Comparison of ENCODE assay signal across 9 mouse cellular contexts in genomic region chr4:131723415-131724080, GRCm38 (mm10).
DNase-seq lines count a peak whose midpoint lies in the region; ATAC-seq lines count a peak whose summit lies in the region.
"Had no signal": no experiment of that assay in that cellular context is flagged by ENCODE, and none has a peak within 500 bp of the region (broad histone marks: within the 10 kb centered on the region; RNA-seq: fewer than 3 reads in every experiment).

No protein-coding gene starts in this region.

- peak; percentile 67 for DNase-seq in hindbrain, embryonic 10.5 days (ENCODE audit: low spot score)
- DNase-seq in adrenal gland, adult 18-20 months (ENCODE audit: low spot score in 2 of 2) = peak; percentile 76 to 80
- peak; percentile 60 to 75 for DNase-seq in heart, postnatal 36 days
- peak; percentile 62 to 68 for DNase-seq in layer of hippocampus, postnatal 10 days (ENCODE audit: low spot score in 2 of 2)
- peak; percentile 81 for DNase-seq in thymus, postnatal 4 days

- peaks cover 14% of the 10 kb centered on the region for H3K4me1 ChIP-seq in hindbrain, embryonic 10.5 days (replicated peaks)
- H3K4me1 ChIP-seq in hindbrain, embryonic 16.5 days (ENCODE audit: control insufficient read depth, insufficient read depth, low read depth, low read length) = peaks cover 7% of the 10 kb centered on the region
- H3K4me1 ChIP-seq: megakaryocyte, embryonic 14.5 days had no signal

- 60% methylated on average over 11 of the region's 11 CpGs for WGBS in hindbrain, embryonic 10.5 days
- 56% methylated on average over 11 of the region's 11 CpGs for WGBS in hindbrain, embryonic 16.5 days

- no peak overlapping the region for H3K27ac ChIP-seq in hindbrain, embryonic 10.5 days
- no peak overlapping the region for H3K27ac ChIP-seq in hindbrain, embryonic 16.5 days (ENCODE audit: low read depth, low read length)

- no peak for ATAC-seq in hindbrain, embryonic 16.5 days
- ATAC-seq in common myeloid progenitor, adult 5-6 weeks (replicated peaks; ENCODE audit: low read depth, poor library complexity, severe bottlenecking) = peak; percentile 87
- ATAC-seq in megakaryocyte progenitor cell, adult 5-6 weeks (replicated peaks; ENCODE audit: poor library complexity) = peak; percentile 81

- intact Hi-C loops in heart, postnatal 36 days (cut with DNase I) = loop anchor here (1.0 to 5.0 kb wide), 2 partner anchors 59 to 115 kb away; partner anchors contain the start of gene Ptpru

- no peak overlapping the region for H3K9ac ChIP-seq in hindbrain, embryonic 16.5 days (ENCODE audit: low read depth, low read length)

- H3K4me3 ChIP-seq in hindbrain, embryonic 10.5 days = no peak overlapping the region
- no peak overlapping the region for H3K4me3 ChIP-seq in hindbrain, embryonic 16.5 days (ENCODE audit: low read length)

- peaks cover 4% of the 10 kb centered on the region; the same call in 1 of the 2 replicates for H3K27me3 ChIP-seq in hindbrain, embryonic 10.5 days (ENCODE audit: insufficient read depth, poor library complexity, severe bottlenecking)
- no peaks in the 10 kb centered on the region for H3K27me3 ChIP-seq in hindbrain, embryonic 16.5 days (replicated peaks; ENCODE audit: control insufficient read depth, insufficient read depth, low read length)

- H3K4me2 ChIP-seq in hindbrain, embryonic 16.5 days (ENCODE audit: low read length) = no peak overlapping the region

- H3K36me3 ChIP-seq in hindbrain, embryonic 10.5 days = no peaks in the 10 kb centered on the region
- no peaks in the 10 kb centered on the region for H3K36me3 ChIP-seq in hindbrain, embryonic 16.5 days (ENCODE audit: control insufficient read depth, insufficient read depth, low read length)

- no peaks in the 10 kb centered on the region for H3K9me3 ChIP-seq in hindbrain, embryonic 10.5 days
- no peaks in the 10 kb centered on the region for H3K9me3 ChIP-seq in hindbrain, embryonic 16.5 days (ENCODE audit: control insufficient read depth, low read length)
